Mouse (Mus musculus): ENCODE results near the gene Il11ra1. TPM values are rescaled to one million over a fixed set of nuclear protein-coding genes. Genes with fewer than 3 reads are reported as not detected.
"Not testable (repeated sequence)": the region's sequence is repeated elsewhere in the genome, so short reads cannot be mapped to it uniquely, and the experiment has no call there.

Il11ra1 gene
- polyA plus RNA-seq (2012; rRNA removed), result 64.9 and 69.7 TPM in 2 replicates

DNA sequence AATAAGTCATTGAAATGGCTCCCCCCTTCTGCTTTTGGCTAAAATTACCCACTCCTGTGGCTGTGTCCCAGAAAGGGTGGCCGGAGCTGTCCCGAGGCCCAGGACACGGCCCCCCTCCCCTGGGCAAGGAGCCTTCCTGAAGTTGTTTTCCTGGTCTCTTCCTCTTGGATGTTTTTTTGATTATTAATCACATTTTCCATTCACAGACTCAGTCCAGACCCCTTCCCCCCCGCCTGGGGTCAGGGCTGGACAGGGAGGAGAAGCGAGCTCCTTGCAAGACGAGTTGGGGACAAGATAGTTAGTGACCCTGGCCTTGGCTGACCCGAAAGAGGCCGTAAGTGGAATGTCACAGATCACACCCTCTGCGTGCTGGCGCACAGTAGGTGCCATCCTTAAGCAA lies at the start of gene Il11ra1:
Gene Il11ra1 (plus strand): TSS at position 207 of the 400 bp plus-strand sequence.
- 81% methylated on average over 10 of the region's 10 CpGs for WGBS
- H3K4me1 ChIP-seq (ENCODE audit: control insufficient read depth, insufficient read depth, low read length); H3K4me3 ChIP-seq (replicated peaks; ENCODE audit: insufficient read depth, low read depth, low read length); H3K27me3 ChIP-seq (ENCODE audit: control insufficient read depth, insufficient read depth, low read length); DNase-seq; H3K27ac ChIP-seq (ENCODE audit: insufficient read depth, low read length): not testable (repeated sequence)

DNA sequence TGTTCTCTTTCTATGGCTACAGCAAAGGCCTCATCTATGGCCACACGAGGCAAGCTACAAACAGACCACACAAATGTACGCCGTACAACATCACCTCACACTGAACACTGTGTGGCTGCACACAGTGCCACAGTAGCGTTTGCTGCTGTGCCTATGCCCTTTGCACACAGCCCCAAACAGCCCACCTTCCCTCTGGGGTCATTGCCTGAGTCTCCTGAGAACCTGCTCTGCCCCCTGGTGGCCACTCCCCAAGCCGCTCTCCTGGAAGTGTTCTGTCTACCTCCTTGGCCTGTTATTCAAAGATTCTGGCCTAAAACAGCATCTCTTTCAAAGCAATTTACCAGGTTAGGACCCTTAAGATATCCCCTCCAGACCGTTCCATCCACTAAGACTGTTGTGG lies 46.5 kb upstream of the Il11ra1 start:
- peak; percentile 73 to 78 for DNase-seq
- 46% methylated on average over 6 of the region's 6 CpGs for WGBS
- TF ChIP-seq CTCF (IDR thresholded peaks at IDR 0.05; ENCODE audit: borderline replicate concordance, insufficient read depth, low read depth, low read length), result peak; percentile 87
- no peak for TF ChIP-seq POLR2A (IDR thresholded peaks at IDR 0.05; ENCODE audit: borderline replicate concordance, insufficient read depth, low read length)

GRCm38 (mm10) chr4:41653730-41654129 lies 46.1 kb upstream of the Il11ra1 start:
- Histone ChIP-seq H3K27ac (ENCODE audit: insufficient read depth, low read length) (no peak overlapping the region), H3K27me3 (ENCODE audit: control insufficient read depth, insufficient read depth, low read length) (no peaks in the 10 kb centered on the region), H3K4me3 (replicated peaks; ENCODE audit: insufficient read depth, low read depth, low read length) (no peak overlapping the region), H3K4me1 (ENCODE audit: control insufficient read depth, insufficient read depth, low read length) (peaks cover 8% of the 10 kb centered on the region)
- WGBS, result 71% methylated on average over 6 of the region's 6 CpGs
- DNase-seq, result no peak
- TF ChIP-seq CTCF (IDR thresholded peaks at IDR 0.05; ENCODE audit: borderline replicate concordance, insufficient read depth, low read depth, low read length), result no peak
- TF ChIP-seq POLR2A (IDR thresholded peaks at IDR 0.05; ENCODE audit: borderline replicate concordance, insufficient read depth, low read length), result no peak

More for the DNA sequence above, 46.5 kb upstream of the Il11ra1 start:
- no peak overlapping the region for H3K27ac ChIP-seq (ENCODE audit: insufficient read depth, low read length)
- no peaks in the 10 kb centered on the region for H3K27me3 ChIP-seq (ENCODE audit: control insufficient read depth, insufficient read depth, low read length)
- no peak overlapping the region for H3K4me3 ChIP-seq (replicated peaks; ENCODE audit: insufficient read depth, low read depth, low read length)
- H3K4me1 ChIP-seq (ENCODE audit: control insufficient read depth, insufficient read depth, low read length), result peaks cover 8% of the 10 kb centered on the region

DNA sequence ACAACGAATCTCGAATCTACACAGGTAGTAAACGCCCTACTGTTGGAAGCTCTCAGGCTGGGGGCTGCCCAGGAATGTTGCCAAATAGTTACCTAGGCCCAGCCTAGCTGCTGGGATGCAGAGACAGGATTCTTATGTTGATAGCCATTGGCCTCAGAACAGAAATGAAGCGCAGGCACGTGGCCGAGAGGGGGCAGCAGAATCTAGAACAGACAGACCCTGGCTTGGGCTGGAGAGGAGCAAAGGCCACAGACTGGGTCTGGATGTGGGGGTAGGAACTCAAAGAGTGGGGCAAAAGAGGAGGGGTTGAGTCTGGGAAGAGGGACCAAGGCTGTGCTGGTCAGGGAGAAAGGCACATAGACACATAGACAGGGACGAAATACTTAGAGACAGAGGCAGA lies 45.6 kb upstream of the Il11ra1 start:
- TF ChIP-seq CTCF (IDR thresholded peaks at IDR 0.05; ENCODE audit: borderline replicate concordance, insufficient read depth, low read depth, low read length) (peak; percentile 82), POLR2A (IDR thresholded peaks at IDR 0.05; ENCODE audit: borderline replicate concordance, insufficient read depth, low read length) (no peak)
- DNase-seq, result peak; percentile 75 to 82
- no peak overlapping the region for H3K4me3 ChIP-seq (replicated peaks; ENCODE audit: insufficient read depth, low read depth, low read length)
- 17% methylated on average over 7 of the region's 7 CpGs for WGBS
- no peaks in the 10 kb centered on the region for H3K27me3 ChIP-seq (ENCODE audit: control insufficient read depth, insufficient read depth, low read length)
- peaks cover 11% of the 10 kb centered on the region for H3K4me1 ChIP-seq (ENCODE audit: control insufficient read depth, insufficient read depth, low read length)
- no peak overlapping the region for H3K27ac ChIP-seq (ENCODE audit: insufficient read depth, low read length)

DNA sequence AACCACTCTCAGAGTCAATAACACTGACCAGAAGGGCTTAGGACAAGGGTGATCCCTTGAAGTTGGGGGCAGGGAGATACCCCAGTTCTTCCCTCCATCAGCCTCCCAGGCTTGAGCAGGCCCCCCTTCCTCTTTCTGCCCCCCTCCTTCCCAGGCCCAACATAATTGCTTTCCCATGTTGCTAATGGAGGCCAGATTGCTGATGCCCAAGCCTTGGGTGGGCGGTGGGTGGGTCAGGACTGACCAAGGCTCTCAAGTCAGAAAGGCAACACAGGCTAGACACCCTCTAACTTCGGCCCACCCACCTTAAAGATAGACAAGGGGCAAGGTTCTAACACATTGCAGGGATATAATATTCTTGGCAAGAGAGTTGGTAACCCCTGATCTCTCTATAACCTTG lies 44.3 kb upstream of the Il11ra1 start:
- Histone ChIP-seq H3K27ac (ENCODE audit: insufficient read depth, low read length) (no peak overlapping the region), H3K27me3 (ENCODE audit: control insufficient read depth, insufficient read depth, low read length) (no peaks in the 10 kb centered on the region), H3K4me3 (replicated peaks; ENCODE audit: insufficient read depth, low read depth, low read length) (no peak overlapping the region), H3K4me1 (ENCODE audit: control insufficient read depth, insufficient read depth, low read length) (peaks cover 11% of the 10 kb centered on the region)
- 98% methylated on average over 2 of the region's 2 CpGs for WGBS
- TF ChIP-seq POLR2A (IDR thresholded peaks at IDR 0.05; ENCODE audit: borderline replicate concordance, insufficient read depth, low read length), result no peak
- DNase-seq, result no peak

DNA sequence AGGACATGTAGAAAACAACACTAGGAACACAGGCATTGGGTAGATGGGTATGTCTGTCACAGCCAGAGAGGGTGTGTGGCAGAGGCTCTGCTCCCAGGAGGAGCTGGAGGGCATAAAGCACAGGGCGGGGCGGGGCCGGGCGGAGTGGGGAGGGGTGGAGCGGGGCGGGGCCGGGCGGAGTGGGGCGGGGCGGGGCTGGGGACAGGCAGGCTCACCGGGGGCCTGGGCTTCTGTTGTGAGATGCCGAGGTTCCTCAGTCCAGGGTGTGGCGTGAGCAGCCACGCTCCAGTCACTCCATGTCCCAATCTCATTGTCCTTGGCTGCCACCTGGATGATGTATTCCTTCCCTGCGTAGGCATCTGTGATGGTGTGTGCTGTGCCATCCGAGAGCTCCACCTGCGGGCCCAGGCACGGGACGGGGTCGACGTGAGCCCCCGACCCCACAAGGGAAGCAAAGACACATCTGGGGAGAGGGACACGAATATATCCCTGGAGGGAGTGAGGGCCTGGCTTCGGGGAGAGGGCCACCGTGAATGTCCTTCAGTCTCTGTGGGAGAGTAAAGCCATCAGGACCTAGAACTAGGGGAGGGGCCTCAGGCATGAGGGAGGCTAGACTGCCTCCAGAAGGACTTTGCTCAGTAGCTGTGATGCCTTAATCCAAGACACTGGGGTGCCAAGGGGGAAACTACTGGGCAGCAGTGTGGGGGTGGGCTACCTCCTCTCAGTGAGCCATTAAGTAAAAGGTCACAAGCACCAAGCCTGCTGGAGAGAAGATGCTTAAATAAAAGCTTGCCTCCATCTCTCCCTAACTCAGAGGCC lies 41.0 kb upstream of the Il11ra1 start:
- H3K4me3 ChIP-seq (replicated peaks; ENCODE audit: insufficient read depth, low read depth, low read length), result no peak overlapping the region
- 40% methylated on average over 25 of the region's 25 CpGs for WGBS
- no peak overlapping the region for H3K27ac ChIP-seq (ENCODE audit: insufficient read depth, low read length)
- TF ChIP-seq CTCF (IDR thresholded peaks at IDR 0.05; ENCODE audit: borderline replicate concordance, insufficient read depth, low read depth, low read length) (no peak), POLR2A (IDR thresholded peaks at IDR 0.05; ENCODE audit: borderline replicate concordance, insufficient read depth, low read length) (no peak)
- no peaks in the 10 kb centered on the region for H3K27me3 ChIP-seq (ENCODE audit: control insufficient read depth, insufficient read depth, low read length)
- peaks cover 4% of the 10 kb centered on the region; the same call in 1 of the 2 replicates for H3K4me1 ChIP-seq (ENCODE audit: control insufficient read depth, insufficient read depth, low read length)
- no peak for DNase-seq

- Histone ChIP-seq H3K27ac (ENCODE audit: insufficient read depth, low read length) (no peak overlapping the region), H3K4me1 (ENCODE audit: control insufficient read depth, insufficient read depth, low read length) (peaks cover 6% of the 10 kb centered on the region), H3K4me3 (replicated peaks; ENCODE audit: insufficient read depth, low read depth, low read length) (no peak overlapping the region), H3K27me3 (ENCODE audit: control insufficient read depth, insufficient read depth, low read length) (no peaks in the 10 kb centered on the region)
- TF ChIP-seq POLR2A (IDR thresholded peaks at IDR 0.05; ENCODE audit: borderline replicate concordance, insufficient read depth, low read length), result no peak
- TF ChIP-seq CTCF (IDR thresholded peaks at IDR 0.05; ENCODE audit: borderline replicate concordance, insufficient read depth, low read depth, low read length), result no peak
- 56% methylated on average over 13 of the region's 13 CpGs for WGBS
- no peak for DNase-seq
Observed at GRCm38 (mm10) chr4:41659556-41659955, 40.2 kb upstream of the Il11ra1 start.

DNA sequence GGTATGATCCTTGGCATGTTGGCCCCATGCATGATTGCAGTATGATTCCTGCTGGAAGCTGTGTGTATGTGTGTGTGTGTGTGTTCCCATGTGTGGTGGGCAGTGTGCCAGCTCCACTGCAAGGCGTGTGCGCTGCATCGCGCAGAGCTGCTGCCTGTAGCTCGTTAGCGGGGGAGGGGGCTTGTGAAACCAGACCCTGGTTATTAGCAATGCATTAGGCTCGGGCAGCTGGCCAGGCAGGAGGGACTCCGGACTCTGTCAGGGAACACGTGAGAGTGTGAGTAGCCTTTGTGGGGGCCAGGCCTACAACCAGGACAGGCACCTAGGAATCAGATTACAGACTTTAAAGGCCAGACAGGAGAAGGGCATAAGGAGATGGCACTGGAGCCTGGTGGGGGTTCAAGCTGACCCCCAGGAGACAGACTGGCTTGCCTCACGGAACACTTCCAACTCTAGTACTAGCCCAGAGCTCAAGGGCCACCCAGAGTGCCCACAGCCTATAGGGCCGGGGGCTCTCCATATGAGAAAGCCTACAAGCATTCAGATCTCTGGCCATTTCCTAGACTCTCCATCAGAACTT lies 38.8 kb upstream of the Il11ra1 start:
- peaks cover 11% of the 10 kb centered on the region for H3K4me1 ChIP-seq (ENCODE audit: control insufficient read depth, insufficient read depth, low read length)
- H3K27ac ChIP-seq (ENCODE audit: insufficient read depth, low read length), result no peak overlapping the region
- no peak overlapping the region for H3K4me3 ChIP-seq (replicated peaks; ENCODE audit: insufficient read depth, low read depth, low read length)
- TF ChIP-seq POLR2A (IDR thresholded peaks at IDR 0.05; ENCODE audit: borderline replicate concordance, insufficient read depth, low read length) (no peak), CTCF (IDR thresholded peaks at IDR 0.05; ENCODE audit: borderline replicate concordance, insufficient read depth, low read depth, low read length) (no peak)
- H3K27me3 ChIP-seq (ENCODE audit: control insufficient read depth, insufficient read depth, low read length), result no peaks in the 10 kb centered on the region
- 50% methylated on average over 11 of the region's 11 CpGs for WGBS
- DNase-seq, result no peak
